Mouse (Mus musculus) granulocyte monocyte progenitor cell, adult 5-6 weeks (primary cell): ENCODE measurements at regions not wholly inside any gene's neighbourhood (a gene's known extent, or its start where the extent isn't known, plus 50 kb on each side); places are given as distances from the start of the nearest gene placed in this dataset.
A peak's percentile ranks its signal among the peaks of the same experiment; 100 is the strongest.

ENCODE experiments used
- ATAC-seq: replicated peaks from 2 replicates; pipeline ENCODE4 v1.8.0; 2016; ENCODE audit warnings: mild to moderate bottlenecking, moderate TSS enrichment, inconsistent platforms; ENCODE audit not compliant: poor library complexity, severe bottlenecking

GRCm38 (mm10) chr4:93225105-93225504 is 110.2 kb downstream of the Tusc1 start:
- ATAC-seq: no peak

- no peak for ATAC-seq
Observed at GRCm38 (mm10) chr4:93220747-93221146, 114.6 kb downstream of the Tusc1 start.

- peak; percentile 95 for ATAC-seq
Observed at GRCm38 (mm10) chr4:93208399-93208798, 126.9 kb downstream of the Tusc1 start.

- ATAC-seq: no peak
Observed at GRCm38 (mm10) chr4:93199811-93200210, 135.5 kb downstream of the Tusc1 start.

GRCm38 (mm10) chr4:93184332-93184731 is 151.0 kb downstream of the Tusc1 start:
- ATAC-seq: no peak
